Mouse (Mus musculus) heart, embryonic 11.5 days (tissue): ENCODE data around the gene Cstf1. TPM values are rescaled to one million over a fixed set of nuclear protein-coding genes. Genes with fewer than 3 reads are reported as not detected.

ENCODE experiments used
- ATAC-seq: fragments of 200-750 bp; cut with Nextera tagmentation; replicated peaks from 2 replicates; pipeline ENCODE4 v1.8.0; 2017; ENCODE audit warnings: moderate library complexity; ENCODE audit not compliant: insufficient number of reproducible peaks, low FRiP score, low TSS enrichment
- H3K27ac ChIP-seq: fragments of 300-500 bp; sonication (generic); 2 replicates; pipeline ENCODE4 v1.5.1; 2014; ENCODE audit warnings: mild to moderate bottlenecking, low read depth, low read length
- H3K27me3 ChIP-seq: fragments of 300-500 bp; sonication (generic); 2 replicates; pipeline ENCODE4 v1.6.1; 2014; ENCODE audit warnings: mild to moderate bottlenecking, low read length, mixed read lengths; ENCODE audit not compliant: control insufficient read depth, insufficient read depth
- H3K36me3 ChIP-seq: fragments of 300-500 bp; sonication (generic); 2 replicates; pipeline ENCODE4 v1.6.1; 2014; ENCODE audit warnings: mild to moderate bottlenecking, low read length, moderate library complexity, mixed read lengths; ENCODE audit not compliant: control insufficient read depth, insufficient read depth
- H3K4me1 ChIP-seq: fragments of 300-500 bp; sonication (generic); 2 replicates; pipeline ENCODE4 v1.6.1; 2014; ENCODE audit warnings: low read length; ENCODE audit not compliant: control insufficient read depth, insufficient read depth
- H3K4me2 ChIP-seq: fragments of 300-500 bp; sonication (generic); 2 replicates; pipeline ENCODE4 v1.6.1; 2014; ENCODE audit warnings: mild to moderate bottlenecking, moderate library complexity
- H3K4me3 ChIP-seq: fragments of 300-500 bp; sonication (generic); 2 replicates; pipeline ENCODE4 v1.5.1; 2014; ENCODE audit warnings: low read depth, low read length
- H3K9ac ChIP-seq: fragments of 300-500 bp; sonication (generic); 2 replicates; pipeline ENCODE4 v1.6.1; 2014; ENCODE audit warnings: mild to moderate bottlenecking, low read depth, low read length, moderate library complexity
- H3K9me3 ChIP-seq: fragments of 300-500 bp; sonication (generic); replicated peaks from 2 replicates; pipeline ENCODE4 v1.6.1; 2016; ENCODE audit warnings: low read length; ENCODE audit not compliant: control insufficient read depth
- WGBS: fragments of 180-500 bp; shearing (Covaris S2); extraction: QIAGEN DNeasy Blood & Tissue Kit; methylation state at CpG from one replicate; pipeline ENCODE4 v1.1.7; 2014; ENCODE audit not compliant: insufficient replicate concordance; 5-methylcytosine and 5-hydroxymethylcytosine counted together
- polyA plus RNA-seq: library from polyadenylated mRNA; unstranded; fragments of >200 nt; fragmentation: Nextera tagmentation; extraction: Ambion mirVana; gene quantifications from 2 replicates; pipeline ENCODE4 v1.2.1, GENCODE M21; 2014

Gene Cstf1
- polyA plus RNA-seq, 1 experiment from 2014 or later = 34.4 TPM

- H3K9me3 ChIP-seq = no peaks in the 10 kb centered on the region
- H3K4me1 ChIP-seq = peaks cover 9% of the 10 kb centered on the region
- no peak overlapping the region for H3K4me3 ChIP-seq
- H3K27ac ChIP-seq = no peak overlapping the region
- no peak overlapping the region for H3K9ac ChIP-seq
- ATAC-seq = no peak
- WGBS = 86% methylated on average over 9 of the region's 9 CpGs
- peaks cover 41% of the 10 kb centered on the region for H3K36me3 ChIP-seq
- H3K27me3 ChIP-seq = no peaks in the 10 kb centered on the region
- no peak overlapping the region for H3K4me2 ChIP-seq
Measured at GRCm38 (mm10) chr2:172354761-172355160, 15.7 kb upstream of the Cstf1 start.

GRCm38 (mm10) chr2:172355833-172356232 is 14.6 kb upstream of the Cstf1 start:
- H3K36me3 ChIP-seq = peaks cover 41% of the 10 kb centered on the region
- no peak overlapping the region for H3K9ac ChIP-seq
- H3K27ac ChIP-seq = no peak overlapping the region
- H3K9me3 ChIP-seq = no peaks in the 10 kb centered on the region
- no peak overlapping the region for H3K4me3 ChIP-seq
- H3K4me1 ChIP-seq = peaks cover 4% of the 10 kb centered on the region
- no peak overlapping the region for H3K4me2 ChIP-seq
- no peak for ATAC-seq
- 88% methylated on average over 5 of the region's 5 CpGs for WGBS
- H3K27me3 ChIP-seq = no peaks in the 10 kb centered on the region

- H3K27me3 ChIP-seq = no peaks in the 10 kb centered on the region
- no peak overlapping the region for H3K9ac ChIP-seq
- 84% methylated on average over 7 of the region's 7 CpGs for WGBS
- no peak overlapping the region for H3K4me2 ChIP-seq
- no peak overlapping the region for H3K27ac ChIP-seq
- H3K4me1 ChIP-seq = no peaks in the 10 kb centered on the region
- H3K4me3 ChIP-seq = no peak overlapping the region
- no peaks in the 10 kb centered on the region for H3K9me3 ChIP-seq
- no peak for ATAC-seq
- peaks cover 39% of the 10 kb centered on the region for H3K36me3 ChIP-seq
Measured at GRCm38 (mm10) chr2:172363176-172363575, 7.3 kb upstream of the Cstf1 start.

- Histone ChIP-seq H3K9ac (peak overlapping the region; percentile 94), H3K27me3 (no peaks in the 10 kb centered on the region), H3K9me3 (no peaks in the 10 kb centered on the region), H3K4me3 (peak overlapping the region; percentile 85), H3K4me1 (peaks cover 15% of the 10 kb centered on the region), H3K4me2 (peak overlapping the region; percentile 72), H3K36me3 (peaks cover 29% of the 10 kb centered on the region), H3K27ac (peak overlapping the region; percentile 74)
- 0% methylated on average over 11 of the region's 11 CpGs for WGBS
- ATAC-seq = no peak
Measured at GRCm38 (mm10) chr2:172371258-172371657, 777 bp downstream of the Cstf1 start.

GRCm38 (mm10) chr2:172376551-172376950 is 6.1 kb downstream of the Cstf1 start:
- ATAC-seq = no peak
- no peak overlapping the region for H3K4me3 ChIP-seq
- WGBS = 90% methylated on average over 4 of the region's 4 CpGs
- peaks cover 6% of the 10 kb centered on the region for H3K4me1 ChIP-seq
- H3K27ac ChIP-seq = no peak overlapping the region
- no peak overlapping the region for H3K4me2 ChIP-seq
- H3K9ac ChIP-seq = no peak overlapping the region
- H3K36me3 ChIP-seq = peaks cover 60% of the 10 kb centered on the region
- H3K27me3 ChIP-seq = no peaks in the 10 kb centered on the region
- H3K9me3 ChIP-seq = no peaks in the 10 kb centered on the region

- Histone ChIP-seq H3K27ac (no peak overlapping the region), H3K4me2 (no peak overlapping the region), H3K9me3 (no peaks in the 10 kb centered on the region), H3K4me3 (no peak overlapping the region), H3K9ac (no peak overlapping the region), H3K27me3 (no peaks in the 10 kb centered on the region), H3K4me1 (peaks cover under 1% of the 10 kb centered on the region; the same call in 1 of the 2 replicates), H3K36me3 (peaks cover 61% of the 10 kb centered on the region)
- 61% methylated on average over 5 of the region's 5 CpGs for WGBS
- ATAC-seq = no peak
Measured at GRCm38 (mm10) chr2:172376999-172377515, 6.6 kb downstream of the Cstf1 start.

GRCm38 (mm10) chr2:172378332-172378731 is 7.9 kb downstream of the Cstf1 start:
- no peak for ATAC-seq
- Histone ChIP-seq H3K4me3 (no peak overlapping the region), H3K27ac (no peak overlapping the region), H3K9me3 (no peaks in the 10 kb centered on the region), H3K4me2 (no peak overlapping the region), H3K27me3 (no peaks in the 10 kb centered on the region), H3K9ac (no peak overlapping the region), H3K36me3 (peaks cover 57% of the 10 kb centered on the region), H3K4me1 (no peaks in the 10 kb centered on the region)
- WGBS = 66% methylated on average over 7 of the region's 7 CpGs

GRCm38 (mm10) chr2:172380513-172380912 is 10.0 kb downstream of the Cstf1 start:
- H3K27me3 ChIP-seq = no peaks in the 10 kb centered on the region
- no peaks in the 10 kb centered on the region for H3K9me3 ChIP-seq
- H3K4me3 ChIP-seq = no peak overlapping the region
- ATAC-seq = no peak
- peaks cover 4% of the 10 kb centered on the region; the same call in 1 of the 2 replicates for H3K4me1 ChIP-seq
- H3K4me2 ChIP-seq = no peak overlapping the region
- H3K27ac ChIP-seq = no peak overlapping the region
- 92% methylated on average over 17 of the region's 17 CpGs for WGBS
- H3K36me3 ChIP-seq = peaks cover 46% of the 10 kb centered on the region
- no peak overlapping the region for H3K9ac ChIP-seq

GRCm38 (mm10) chr2:172381341-172381740 is 10.9 kb downstream of the Cstf1 start:
- H3K4me1 ChIP-seq = peaks cover 4% of the 10 kb centered on the region; the same call in 1 of the 2 replicates
- H3K27me3 ChIP-seq = no peaks in the 10 kb centered on the region
- H3K9me3 ChIP-seq = no peaks in the 10 kb centered on the region
- H3K27ac ChIP-seq = no peak overlapping the region
- peaks cover 39% of the 10 kb centered on the region for H3K36me3 ChIP-seq
- no peak overlapping the region for H3K4me3 ChIP-seq
- no peak overlapping the region for H3K4me2 ChIP-seq
- no peak overlapping the region for H3K9ac ChIP-seq
- WGBS = 90% methylated on average over 11 of the region's 11 CpGs
- ATAC-seq = no peak
